Mouse (Mus musculus) C2C12 (cell line): ENCODE results near the gene Syne2. TPM values are rescaled to one million over a fixed set of nuclear protein-coding genes. Genes with fewer than 3 reads are reported as not detected.

Experiments used
- H3K27me3 ChIP-seq: one replicate; pipeline ENCODE4 v1.6.1; 2011; ENCODE audit not compliant: control insufficient read depth, insufficient read depth, insufficient read length
- H3K36me3 ChIP-seq: one replicate; pipeline ENCODE4 v1.6.1; 2011; ENCODE audit not compliant: control insufficient read depth, insufficient read depth
- H3K4me3 ChIP-seq: one replicate; pipeline ENCODE4 v1.5.1; 2011; ENCODE audit warnings: mild to moderate bottlenecking, control low read depth; ENCODE audit not compliant: poor library complexity, insufficient read depth, severe bottlenecking
- H3K79me2 ChIP-seq: one replicate; pipeline ENCODE4 v1.6.1; 2011; ENCODE audit not compliant: control insufficient read depth, insufficient read depth
- H3K79me3 ChIP-seq: one replicate; pipeline ENCODE4 v1.6.1; 2011; ENCODE audit warnings: low read depth, control low read depth
- H3ac ChIP-seq: one replicate; pipeline ENCODE3; 2011; ENCODE audit warnings: low read depth; ENCODE audit not compliant: control insufficient read depth, insufficient read length
- CEBPB ChIP-seq: IDR thresholded peaks from one replicate; pipeline ENCODE4 v1.6.1; 2011; ENCODE audit warnings: low read depth, mild to moderate bottlenecking, control low read depth, moderate library complexity
- CTCF ChIP-seq: IDR thresholded peaks from one replicate; pipeline ENCODE4 v1.5.1; 2011; ENCODE audit not compliant: control insufficient read depth, insufficient read depth, insufficient read length
- FOSL1 ChIP-seq: IDR thresholded peaks from one replicate; pipeline ENCODE4 v1.8.0; 2011; ENCODE audit warnings: mild to moderate bottlenecking, low read length; ENCODE audit not compliant: poor library complexity, insufficient read depth, severe bottlenecking
- MAX ChIP-seq: IDR thresholded peaks from one replicate; pipeline ENCODE4 v1.6.1; 2011; ENCODE audit warnings: mild to moderate bottlenecking, control low read depth
- MYOD1 ChIP-seq: IDR thresholded peaks from one replicate; pipeline ENCODE4 v1.6.1; 2011; ENCODE audit warnings: low read depth; ENCODE audit not compliant: control insufficient read depth, insufficient read length
- MYOG ChIP-seq: IDR thresholded peaks from one replicate; pipeline ENCODE4 v1.6.1; 2011; ENCODE audit not compliant: control insufficient read depth, insufficient read length; ENCODE audit errors: extremely low read depth
- USF1 ChIP-seq: IDR thresholded peaks from one replicate; pipeline ENCODE4 v1.6.1; 2011; ENCODE audit warnings: low read depth, mild to moderate bottlenecking, control low read depth, moderate library complexity
- polyA plus RNA-seq: library from polyadenylated mRNA; unstranded; fragments of >200 nt; fragmentation: generic; extraction: Trizol; gene quantifications from one replicate; pipeline ENCODE4 v1.2.1, GENCODE M21; 2012; ENCODE audit warnings: missing spikeins

Gene Syne2
- polyA plus RNA-seq, 1 experiment: 5.3 TPM

DNA sequence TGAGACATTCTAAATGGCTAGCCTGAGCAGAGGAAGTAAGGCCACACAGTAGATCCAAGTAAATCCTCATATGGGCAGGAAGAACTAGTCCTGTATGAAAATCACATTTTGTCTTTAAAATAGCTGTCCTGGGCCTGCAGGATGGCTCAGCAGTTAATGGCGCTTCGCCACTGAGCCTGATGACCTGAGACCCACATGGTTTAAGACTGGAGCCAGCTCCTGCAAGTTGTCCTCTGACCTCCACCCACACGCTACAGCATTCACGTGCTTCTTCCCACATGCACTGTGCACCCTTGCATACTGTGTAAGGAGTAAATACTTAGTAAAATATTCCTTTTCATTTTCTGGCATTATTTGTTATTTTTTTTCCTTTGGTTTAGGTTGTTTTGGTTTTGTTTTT, 175.0 kb downstream of the Syne2 start:
- Histone ChIP-seq H3K79me2 (no peaks in the 10 kb centered on the region), H3K4me3 (no peak overlapping the region), H3K79me3 (no peaks in the 10 kb centered on the region), H3K27me3 (no peaks in the 10 kb centered on the region), H3K36me3 (peaks cover 18% of the 10 kb centered on the region), H3ac (no peak overlapping the region)
- TF ChIP-seq CEBPB: no peak

DNA sequence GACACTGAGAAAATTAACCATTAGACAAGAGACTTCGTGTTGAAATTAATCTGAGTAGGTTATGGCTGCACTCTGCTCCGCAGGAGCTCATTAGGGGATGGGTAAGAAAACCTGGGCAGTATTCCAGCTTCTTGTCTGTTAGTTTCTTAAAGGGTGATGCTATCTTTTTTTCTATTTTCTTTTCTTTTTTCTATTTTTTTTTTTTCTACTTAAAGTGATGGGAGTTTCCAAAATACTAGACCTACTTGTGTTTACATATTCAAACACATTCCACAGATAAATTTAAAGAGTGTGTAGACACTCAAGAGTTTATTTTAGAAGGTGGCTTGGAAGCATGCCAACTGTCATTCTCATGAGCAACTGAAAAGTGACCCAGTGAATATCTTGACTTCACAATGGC, 177.2 kb downstream of the Syne2 start:
- Histone ChIP-seq H3ac (no peak overlapping the region), H3K79me2 (no peaks in the 10 kb centered on the region), H3K36me3 (peaks cover 15% of the 10 kb centered on the region), H3K27me3 (no peaks in the 10 kb centered on the region), H3K79me3 (no peaks in the 10 kb centered on the region), H3K4me3 (no peak overlapping the region)
- no peak for TF ChIP-seq CTCF
- no peak for TF ChIP-seq CEBPB
- no peak for TF ChIP-seq MYOD1
- TF ChIP-seq USF1: no peak

DNA sequence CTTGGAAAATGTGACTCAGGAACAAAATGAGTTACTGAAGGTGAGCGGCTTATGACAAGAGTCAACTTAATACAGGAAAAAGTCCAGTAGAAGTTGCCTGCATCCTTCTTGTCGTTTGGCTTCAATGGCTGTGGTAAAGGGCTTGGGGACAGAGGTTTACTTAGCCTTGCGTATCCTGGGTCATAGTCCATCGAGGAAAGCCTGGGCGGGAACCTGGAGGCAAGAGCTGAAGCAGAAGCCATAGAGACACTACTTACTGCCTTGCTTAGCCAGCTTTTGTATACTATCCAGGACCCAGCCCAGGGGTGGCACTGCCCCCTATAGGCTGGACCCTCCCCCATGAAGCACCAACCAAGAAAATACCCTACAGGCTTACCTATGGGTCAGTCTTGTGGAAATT, 179.6 kb downstream of the Syne2 start:
- no peaks in the 10 kb centered on the region for H3K79me3 ChIP-seq
- no peak for TF ChIP-seq MAX
- no peak for TF ChIP-seq CEBPB
- no peak for TF ChIP-seq USF1
- no peak for TF ChIP-seq MYOD1
- TF ChIP-seq MYOG: no peak
- TF ChIP-seq FOSL1: no peak
- no peaks in the 10 kb centered on the region for H3K27me3 ChIP-seq
- peaks cover 23% of the 10 kb centered on the region for H3K36me3 ChIP-seq
- H3ac ChIP-seq: no peak overlapping the region
- no peak overlapping the region for H3K4me3 ChIP-seq
- H3K79me2 ChIP-seq: no peaks in the 10 kb centered on the region

DNA sequence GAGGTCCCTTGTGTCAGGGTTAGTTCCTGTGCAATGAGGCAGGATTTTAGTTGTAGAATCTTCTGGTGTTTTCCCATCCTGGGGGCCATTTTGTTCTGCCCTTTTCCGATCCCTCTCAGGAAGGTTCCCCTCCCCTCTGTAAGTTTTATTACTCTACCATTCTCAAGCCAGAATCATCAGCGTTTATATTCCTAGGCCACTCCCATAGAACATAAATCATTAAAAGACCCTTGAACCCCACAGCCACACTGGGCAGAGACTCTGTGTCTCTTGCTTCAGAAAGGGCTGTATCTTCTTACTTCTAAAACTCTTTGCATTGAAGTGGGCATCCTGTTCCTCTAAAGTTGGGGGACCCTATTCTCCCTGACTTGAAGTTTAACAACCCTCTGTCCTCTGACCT, 180.5 kb downstream of the Syne2 start:
- Histone ChIP-seq H3K79me3 (no peaks in the 10 kb centered on the region), H3K4me3 (no peak overlapping the region), H3ac (no peak overlapping the region), H3K79me2 (no peaks in the 10 kb centered on the region), H3K36me3 (peaks cover 21% of the 10 kb centered on the region), H3K27me3 (no peaks in the 10 kb centered on the region)
- TF ChIP-seq MYOD1 (no peak), MYOG (no peak), USF1 (no peak), CTCF (no peak), CEBPB (no peak), FOSL1 (no peak), MAX (no peak)

DNA sequence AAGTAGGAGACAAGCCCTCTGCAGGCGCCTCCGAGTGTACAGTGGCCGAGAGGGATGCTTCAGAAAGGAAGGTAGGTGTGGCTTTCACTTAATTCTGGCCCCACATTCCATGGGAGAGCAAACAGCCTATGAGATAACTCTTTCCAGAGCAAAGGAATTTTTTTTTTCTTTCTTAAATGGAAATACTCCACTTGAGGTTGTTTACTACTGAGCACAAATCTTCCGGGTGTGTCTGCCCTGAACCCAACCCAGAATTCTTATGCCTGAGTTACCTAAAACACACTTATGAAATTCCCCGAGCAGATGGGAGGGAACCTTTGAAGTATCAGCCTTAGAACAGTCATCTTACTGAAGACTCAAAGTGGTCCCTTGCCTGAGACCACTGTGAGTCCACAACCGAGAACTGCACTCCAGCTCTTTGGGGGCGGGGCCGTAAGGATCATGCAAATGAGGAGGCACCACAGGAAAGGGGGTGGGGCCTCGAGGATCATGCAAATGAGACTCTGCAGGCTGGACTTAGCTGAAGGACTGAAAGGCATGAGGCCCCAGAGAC, 186.8 kb downstream of the Syne2 start:
- TF ChIP-seq CTCF: no peak
- no peak for TF ChIP-seq FOSL1
- no peak for TF ChIP-seq USF1
- no peak for TF ChIP-seq MYOD1
- no peak for TF ChIP-seq CEBPB
- no peak for TF ChIP-seq MYOG
- no peak for TF ChIP-seq MAX
- H3K36me3 ChIP-seq: peaks cover 14% of the 10 kb centered on the region
- no peaks in the 10 kb centered on the region for H3K79me3 ChIP-seq

DNA sequence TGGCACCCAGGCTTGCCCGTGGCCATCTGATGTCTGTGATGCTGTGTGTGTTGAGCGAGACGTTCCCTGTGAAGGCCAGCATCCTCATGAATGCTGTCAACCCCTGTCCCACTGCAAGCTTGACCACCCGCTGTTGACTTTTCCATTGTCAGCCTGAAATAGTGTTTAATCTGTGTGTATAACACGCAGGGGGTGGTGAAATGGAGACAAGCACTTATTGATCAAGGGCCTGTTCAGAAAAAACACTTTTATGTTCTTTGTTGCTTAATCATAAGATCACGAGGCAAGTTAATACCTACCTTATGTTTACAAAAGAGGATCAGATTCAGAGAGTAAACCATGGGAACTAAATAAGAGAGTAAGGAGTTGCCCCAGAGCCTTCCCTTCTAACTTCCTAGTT, 191.1 kb downstream of the Syne2 start:
- no peaks in the 10 kb centered on the region for H3K79me2 ChIP-seq
- no peak overlapping the region for H3ac ChIP-seq
- H3K27me3 ChIP-seq: no peaks in the 10 kb centered on the region
- H3K79me3 ChIP-seq: no peaks in the 10 kb centered on the region
- no peak overlapping the region for H3K4me3 ChIP-seq
- peaks cover 7% of the 10 kb centered on the region for H3K36me3 ChIP-seq
- TF ChIP-seq USF1 (no peak), MAX (no peak), CEBPB (no peak)

More for the DNA sequence above, 186.8 kb downstream of the Syne2 start:
- no peak overlapping the region for H3ac ChIP-seq
- H3K79me2 ChIP-seq: no peaks in the 10 kb centered on the region
- no peak overlapping the region for H3K4me3 ChIP-seq
- no peaks in the 10 kb centered on the region for H3K27me3 ChIP-seq
